Comparison of ENCODE assay signal across 8 mouse cellular contexts in genomic region chr6:146833485-146834314, GRCm38 (mm10). TPM values are rescaled to one million over a fixed set of nuclear protein-coding genes. Genes with fewer than 3 reads are reported as not detected.
A peak's percentile ranks its signal among the peaks of the same experiment; 100 is the strongest.
DNase-seq lines count a peak whose midpoint lies in the region; ATAC-seq lines count a peak whose summit lies in the region.

No protein-coding gene starts in this region.

- no peaks in the 10 kb centered on the region for H3K27me3 ChIP-seq in intestine, embryonic 14.5 days (replicated peaks; ENCODE audit: control insufficient read depth, insufficient read depth, low read length)
- H3K27me3 ChIP-seq in midbrain, embryonic 10.5 days (ENCODE audit: low read depth, poor library complexity, severe bottlenecking): no peaks in the 10 kb centered on the region
- H3K27me3 ChIP-seq in splenic B cell, adult 2 months (ENCODE audit: control insufficient read depth, insufficient read depth, low read length, poor library complexity, severe bottlenecking): no peaks in the 10 kb centered on the region

- ATAC-seq in intestine, embryonic 14.5 days (replicated peaks; ENCODE audit: low FRiP score, low TSS enrichment, low read depth): peak; percentile 41; the same call in 1 of the 2 replicates

- no peaks in the 10 kb centered on the region; the same call in 1 of the 2 replicates for H3K9me3 ChIP-seq in intestine, embryonic 14.5 days (ENCODE audit: control insufficient read depth, low read length)
- no peaks in the 10 kb centered on the region for H3K9me3 ChIP-seq in midbrain, embryonic 10.5 days (replicated peaks)

- 71% methylated on average over 6 of the region's 6 CpGs for WGBS in intestine, embryonic 14.5 days
- 72% methylated on average over 6 of the region's 6 CpGs for WGBS in midbrain, embryonic 10.5 days

- intact Hi-C loops in heart, postnatal 25 days (cut with DNase I): loop anchor here (1.0 kb wide), 2 partner anchors 129 to 161 kb away; no protein-coding TSS in a partner anchor
- intact Hi-C loops in left cerebral cortex, postnatal 14 days (cut with DNase I): loop anchor here (1.0 to 2.0 kb wide), 2 partner anchors 129 to 161 kb away; no protein-coding TSS in a partner anchor

- H3K9ac ChIP-seq in intestine, embryonic 14.5 days (ENCODE audit: low read length): no peak overlapping the region

- H3K36me3 ChIP-seq in intestine, embryonic 14.5 days (ENCODE audit: control insufficient read depth, insufficient read depth, low read length): no peaks in the 10 kb centered on the region
- H3K36me3 ChIP-seq in midbrain, embryonic 10.5 days: no peaks in the 10 kb centered on the region
- no peaks in the 10 kb centered on the region for H3K36me3 ChIP-seq in splenic B cell, adult 2 months (ENCODE audit: control insufficient read depth, insufficient read depth, low read length, poor library complexity, severe bottlenecking)

- H3K27ac ChIP-seq in intestine, embryonic 14.5 days (ENCODE audit: low read depth): no peak overlapping the region
- no peak overlapping the region for H3K27ac ChIP-seq in midbrain, embryonic 10.5 days (replicated peaks)

- DNase-seq in heart, adult 18-20 months: peak; percentile 57 to 69
- DNase-seq in heart, postnatal 25 days (ENCODE audit: low spot score): no peak
- peak; percentile 32 for DNase-seq in brain, embryonic 18.5 days (ENCODE audit: low read depth, low spot score)
- DNase-seq in forelimb bud, embryonic 11.5 days (ENCODE audit: low read depth, low spot score): peak; percentile 64
- no peak for DNase-seq in intestine, embryonic 14.5 days (ENCODE audit: low spot score)
- DNase-seq in left cerebral cortex, postnatal 14 days (ENCODE audit: low spot score in 2 of 2): peak; percentile 61 to 81
- peak; percentile 56 for DNase-seq in midbrain, embryonic 10.5 days (ENCODE audit: low spot score)
- peak; percentile 57 for DNase-seq in splenic B cell, adult 2 months (ENCODE audit: low read depth, low spot score)

- no peak overlapping the region for H3K4me2 ChIP-seq in intestine, embryonic 14.5 days (ENCODE audit: low read length)

- 0 out of 2 replicates have a peak, but pooled peaks cover 2% of the 10 kb centered on the region for H3K4me1 ChIP-seq in intestine, embryonic 14.5 days (replicated peaks; ENCODE audit: control insufficient read depth, insufficient read depth, low read length)
- peaks cover 8% of the 10 kb centered on the region for H3K4me1 ChIP-seq in midbrain, embryonic 10.5 days

- H3K4me3 ChIP-seq in intestine, embryonic 14.5 days (ENCODE audit: low read depth, low read length): no peak overlapping the region
- H3K4me3 ChIP-seq in midbrain, embryonic 10.5 days: no peak overlapping the region

RNA-seq across cellular contexts. Expression of gene Smco2, which starts 16.2 kb away (rescaled TPM):
- 1 to 10 TPM; 2.2 TPM for total RNA-seq in heart, adult 18-20 months (2021)
- total RNA-seq in heart, postnatal 25 days (2021): 1 to 10 TPM; 2.3 TPM
- not detected in 2 replicates for polyA plus RNA-seq in intestine, embryonic 14.5 days (2014; fragmentation: Nextera tagmentation; extraction: Ambion mirVana)
- total RNA-seq in left cerebral cortex, postnatal 14 days (2021): not detected
- polyA plus RNA-seq in midbrain, embryonic 10.5 days (2016; fragmentation: Nextera tagmentation; extraction: Ambion mirVana): not detected in 2 replicates

RNA-seq across cellular contexts. Expression of gene Arntl2, which starts 37.8 kb away (rescaled TPM):
- total RNA-seq in heart, adult 18-20 months (2021): 1 to 10 TPM in 1 of 2 experiments, under 1 TPM in 1; 0.50 to 1.3 TPM
- total RNA-seq in heart, postnatal 25 days (2021): 1 to 10 TPM in 1 of 2 experiments, under 1 TPM in 1; 0.78 to 1.6 TPM
- polyA plus RNA-seq in intestine, embryonic 14.5 days (2014; fragmentation: Nextera tagmentation; extraction: Ambion mirVana): 2.2 and 2.6 TPM in 2 replicates
- total RNA-seq in left cerebral cortex, postnatal 14 days (2021): 1 to 10 TPM; 8.0 to 9.3 TPM
- polyA plus RNA-seq in midbrain, embryonic 10.5 days (2016; fragmentation: Nextera tagmentation; extraction: Ambion mirVana): 1.9 and 2.0 TPM in 2 replicates

RNA-seq across cellular contexts. Expression of gene Ppfibp1, which starts 54.6 kb away (rescaled TPM):
- total RNA-seq in heart, adult 18-20 months (2021): 100 to 1,000 TPM; 115 to 130 TPM
- total RNA-seq in heart, postnatal 25 days (2021): 100 to 1,000 TPM in 1 of 2 experiments, 10 to 100 TPM in 1; 82.4 to 107 TPM
- polyA plus RNA-seq in intestine, embryonic 14.5 days (2014; fragmentation: Nextera tagmentation; extraction: Ambion mirVana): 48.1 and 50.4 TPM in 2 replicates
- total RNA-seq in left cerebral cortex, postnatal 14 days (2021): 10 to 100 TPM; 65.4 to 86.1 TPM
- 28.4 and 28.8 TPM in 2 replicates for polyA plus RNA-seq in midbrain, embryonic 10.5 days (2016; fragmentation: Nextera tagmentation; extraction: Ambion mirVana)

Comparison
In these comparisons a context has a peak if more than half of its experiments do, and no peak if none do; other contexts are left out.
1. DNase-seq: peak in heart, adult 18-20 months (2 of 2), brain, embryonic 18.5 days (single experiment), forelimb bud, embryonic 11.5 days (single experiment), left cerebral cortex, postnatal 14 days (2 of 2), midbrain, embryonic 10.5 days (single experiment) and splenic B cell, adult 2 months (single experiment); none in heart, postnatal 25 days (single experiment) and intestine, embryonic 14.5 days (single experiment).